Mouse (Mus musculus) hematopoietic stem cell, adult 5-6 weeks (primary cell): ENCODE measurements at regions not wholly inside any gene's neighbourhood (a gene's known extent, or its start where the extent isn't known, plus 50 kb on each side); places are given as distances from the start of the nearest gene placed in this dataset.
A peak's percentile ranks its signal among the peaks of the same experiment; 100 is the strongest.

ENCODE experiments used
- ATAC-seq, 2 experiments: fragments of 125-278 bp in 1 of 2; replicated peaks in 1 of 2; 2 replicates each; pipeline ENCODE4 v1.8.0; 2016 to 2017; ENCODE audit warnings: inconsistent platforms in 2 of 2, mild to moderate bottlenecking in 2 of 2, moderate number of reproducible peaks in 2 of 2, low read depth in 1 of 2, moderate TSS enrichment in 1 of 2; ENCODE audit not compliant: low FRiP score in 2 of 2, poor library complexity in 2 of 2, severe bottlenecking in 2 of 2, insufficient read depth in 1 of 2, low TSS enrichment in 1 of 2

DNA sequence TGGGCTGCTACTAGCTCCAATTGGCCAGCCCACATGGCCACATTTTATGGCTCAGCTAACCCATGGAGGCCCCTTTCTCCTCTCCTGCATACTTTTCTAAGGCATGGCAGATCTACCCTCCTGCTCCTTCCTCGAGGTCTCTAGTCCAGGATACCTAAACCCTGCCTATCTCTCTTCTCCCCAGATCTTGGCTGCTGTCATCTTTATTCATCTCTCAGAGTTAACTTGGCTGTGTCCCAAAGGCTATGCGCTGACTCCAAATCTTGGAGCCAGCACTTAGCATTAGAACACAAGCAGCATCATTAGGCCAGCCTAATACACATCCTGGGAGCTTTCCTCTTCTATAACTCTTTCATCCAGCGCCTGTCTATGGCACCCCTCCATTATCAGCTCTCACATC, 430.5 kb upstream of the Arid1b start:
- no peak for ATAC-seq

DNA sequence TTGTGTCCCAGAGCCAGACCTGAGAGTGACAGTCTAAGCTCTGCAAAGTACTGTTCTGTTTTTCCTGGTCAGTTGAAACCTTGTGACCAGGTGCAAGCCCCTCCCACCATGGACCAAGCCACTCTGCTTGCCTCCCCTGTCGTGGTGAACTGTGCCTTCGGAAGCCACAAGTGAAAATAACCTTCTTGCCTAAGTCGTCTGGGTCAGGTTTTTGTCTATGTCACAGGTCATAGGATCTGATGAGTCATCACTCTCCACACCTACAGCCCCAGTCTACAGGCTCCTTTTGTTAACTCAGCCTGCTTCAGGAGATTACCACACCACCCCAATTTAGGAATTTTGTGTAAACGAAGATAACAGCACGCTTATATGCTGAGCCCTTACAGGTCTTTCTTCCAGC, 417.2 kb upstream of the Arid1b start:
- ATAC-seq: no peak

DNA sequence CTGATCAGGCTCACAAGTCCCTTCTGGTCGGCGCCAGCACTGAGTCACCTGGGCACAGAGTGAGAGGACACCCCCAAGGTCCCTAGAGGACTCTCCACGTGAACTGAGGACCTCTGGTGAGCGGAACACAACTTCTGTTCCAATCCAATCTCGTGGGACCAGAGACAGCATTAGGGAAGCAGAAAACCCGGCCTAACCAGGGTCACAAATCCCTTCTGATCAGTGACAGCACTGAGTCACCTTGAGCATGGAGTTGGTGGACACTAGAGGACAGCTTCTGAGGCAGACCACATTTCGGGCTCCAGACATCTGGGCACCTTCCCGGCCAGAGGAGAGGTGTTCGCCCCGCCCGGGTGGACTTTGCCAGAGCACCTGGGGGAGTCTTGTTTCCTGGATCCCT, 412.3 kb upstream of the Arid1b start:
- no peak for ATAC-seq

DNA sequence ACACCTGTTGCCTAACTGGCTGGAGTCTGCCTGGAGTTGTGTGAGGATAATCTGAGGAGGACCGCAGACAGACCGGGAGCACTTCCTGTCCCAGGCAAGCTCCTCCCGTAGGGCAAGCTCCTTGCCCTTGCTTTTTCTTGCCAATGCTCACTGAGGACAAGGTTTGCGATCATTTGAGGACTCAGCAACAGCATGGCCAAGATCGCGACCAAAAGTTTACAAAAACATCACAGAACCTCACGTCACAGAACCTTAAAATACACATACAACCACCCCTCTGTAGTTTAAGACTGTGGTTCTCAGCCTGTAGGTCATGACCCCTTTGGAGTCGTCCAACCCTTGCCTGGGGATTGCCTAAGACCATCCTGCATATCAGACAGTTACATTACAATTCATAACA, 383.7 kb upstream of the Arid1b start:
- no peak for ATAC-seq

DNA sequence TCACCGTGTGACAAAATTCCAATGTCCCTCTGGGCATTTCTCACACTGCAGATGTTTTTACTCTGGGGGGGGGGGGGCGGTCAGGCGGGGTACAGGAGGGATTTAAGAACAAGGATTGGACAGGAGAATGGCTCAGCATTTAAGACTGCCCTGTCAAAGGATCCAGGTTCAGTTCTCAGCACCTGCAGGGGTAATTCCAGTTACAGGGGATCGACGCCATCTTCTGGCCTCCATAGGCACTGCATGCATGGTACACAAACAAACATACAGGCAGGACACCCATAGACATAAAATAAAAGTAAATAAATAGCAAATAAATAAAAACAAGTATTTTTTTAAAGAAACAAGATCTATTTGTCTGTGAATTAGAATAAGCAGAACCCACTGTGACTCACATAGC, 383.1 kb upstream of the Arid1b start:
- ATAC-seq: no peak

DNA sequence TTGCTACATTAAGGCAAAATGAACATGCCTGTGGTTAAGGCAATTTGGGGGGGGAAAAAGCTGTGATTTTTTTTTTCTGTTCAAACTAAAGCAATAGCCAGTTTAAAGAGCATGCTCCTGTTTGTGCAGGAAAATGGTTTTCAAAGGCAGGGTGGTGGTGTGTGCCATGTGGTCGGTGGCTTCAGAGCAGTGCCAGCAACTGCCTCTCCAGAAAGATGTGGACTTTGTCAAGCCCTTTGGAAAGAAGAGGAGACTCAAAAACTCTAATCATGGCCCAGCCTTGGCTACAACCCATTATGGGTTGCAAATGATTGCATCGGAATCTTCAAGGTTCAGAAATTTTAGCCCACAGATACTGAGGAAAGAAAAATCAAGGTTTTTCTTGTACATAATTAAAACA, 382.4 kb upstream of the Arid1b start:
- ATAC-seq: no peak

DNA sequence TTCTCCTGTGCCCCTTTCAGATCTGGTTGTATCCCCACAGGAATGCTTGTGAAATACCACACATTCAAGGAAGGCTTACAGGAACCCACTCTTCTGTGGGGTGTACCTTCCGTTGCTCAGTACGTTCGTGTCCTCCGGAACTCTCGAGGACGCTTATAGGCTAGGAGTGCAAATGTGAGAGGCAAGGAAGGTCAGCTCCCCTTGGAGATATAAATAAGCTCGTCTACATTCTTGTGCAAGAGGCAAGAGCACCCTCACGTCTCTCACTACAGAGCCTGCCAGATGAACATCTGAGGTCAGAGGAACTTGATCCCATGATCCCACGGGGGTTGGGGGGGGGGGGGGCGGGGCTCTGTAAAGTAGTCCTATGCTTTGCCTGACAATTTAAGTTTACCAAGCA, 382.0 kb upstream of the Arid1b start:
- ATAC-seq: no peak

DNA sequence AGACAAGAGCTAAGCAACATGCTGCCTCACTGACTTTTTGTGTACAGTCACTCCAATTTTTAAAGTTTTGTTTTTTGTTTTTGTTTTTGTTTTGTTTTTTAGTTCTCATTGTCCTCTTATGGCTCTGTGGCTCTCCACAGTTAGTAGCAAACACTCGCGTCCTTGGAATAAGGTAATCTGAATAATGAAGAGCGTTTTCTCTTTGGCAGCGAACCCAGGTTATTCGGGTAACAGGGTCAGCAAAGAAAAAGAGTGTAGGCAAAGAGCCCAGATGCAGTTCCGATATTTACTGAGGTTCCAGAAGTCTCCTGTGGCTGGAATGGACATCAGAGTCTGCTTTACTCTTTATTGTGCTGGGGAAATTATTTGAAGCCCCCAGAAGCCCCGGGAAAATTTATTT, 381.4 kb upstream of the Arid1b start:
- no peak for ATAC-seq

DNA sequence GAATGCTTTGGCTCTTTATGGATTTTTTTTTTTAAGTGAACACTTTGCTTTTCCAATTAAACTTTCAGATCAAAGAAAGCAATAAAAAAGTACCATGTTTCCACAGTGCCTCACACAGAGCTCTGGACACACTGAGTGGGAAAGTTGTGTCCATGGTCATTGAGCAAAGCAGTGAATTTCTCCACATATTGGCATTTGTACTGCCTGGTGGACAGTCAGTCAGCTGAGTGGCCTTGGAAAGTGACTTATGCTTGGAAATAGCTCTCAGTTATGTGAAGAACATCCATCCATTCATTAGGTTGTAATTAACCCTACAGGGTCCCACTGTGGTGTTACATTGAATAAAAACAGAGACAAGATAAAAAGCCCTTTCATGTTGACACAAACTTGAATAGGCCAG, 373.8 kb upstream of the Arid1b start:
- no peak for ATAC-seq

DNA sequence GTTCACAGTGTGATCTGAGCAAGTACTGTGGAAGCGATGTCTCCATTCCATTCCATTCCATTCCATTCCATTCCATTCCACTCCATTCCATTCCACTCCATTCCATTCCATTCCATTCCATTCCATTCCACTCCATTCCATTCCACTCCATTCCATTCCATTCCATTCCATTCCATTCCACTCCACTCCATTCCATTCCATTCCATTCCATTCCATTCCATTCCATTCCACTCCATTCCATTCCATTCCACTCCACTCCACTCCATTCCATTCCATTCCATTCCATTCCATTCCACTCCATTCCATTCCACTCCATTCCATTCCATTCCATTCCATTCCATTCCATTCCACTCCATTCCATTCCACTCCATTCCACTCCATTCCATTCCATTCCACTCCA, 368.0 kb upstream of the Arid1b start:
- peak; percentile 58 to 100; a peak in 3 of 4 replicates for ATAC-seq

DNA sequence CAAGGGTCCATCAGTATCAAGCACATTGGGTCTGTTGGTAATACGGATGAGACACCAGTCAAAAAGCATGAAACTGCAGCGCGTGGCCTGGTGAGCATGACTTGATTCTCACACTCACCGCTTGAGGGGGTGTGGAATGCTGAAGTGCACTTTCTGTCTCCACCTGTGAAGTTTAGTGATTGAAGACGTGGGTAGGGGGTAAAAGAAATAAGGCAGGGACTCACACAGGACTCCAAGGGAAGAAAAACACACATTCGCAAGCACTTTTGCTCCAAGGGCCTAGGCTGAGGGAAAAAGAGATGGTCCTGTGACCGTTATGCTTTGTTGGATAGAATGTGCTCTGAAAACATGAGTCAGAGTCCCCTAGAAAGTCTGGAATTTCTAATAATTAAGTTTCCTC, 366.6 kb upstream of the Arid1b start:
- ATAC-seq: no peak

DNA sequence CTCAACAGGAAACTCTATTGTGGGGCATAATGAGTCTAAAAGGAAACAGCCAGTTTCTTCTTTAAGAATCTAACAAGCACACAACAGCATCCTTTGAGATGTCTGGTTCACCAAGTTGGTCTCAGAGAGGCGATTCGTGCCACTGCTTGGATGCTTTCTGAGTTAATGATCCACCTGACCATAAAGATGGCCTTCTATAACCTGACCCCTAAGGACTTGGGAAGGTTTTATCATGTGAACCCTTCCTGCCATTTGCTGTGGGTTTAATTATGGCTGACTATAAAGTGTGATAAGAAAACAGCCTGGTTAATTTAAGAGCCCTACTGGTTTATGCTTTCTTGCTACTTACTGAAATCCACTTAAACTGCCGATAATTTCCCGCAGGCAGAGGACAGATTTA, 363.0 kb upstream of the Arid1b start:
- no peak for ATAC-seq

DNA sequence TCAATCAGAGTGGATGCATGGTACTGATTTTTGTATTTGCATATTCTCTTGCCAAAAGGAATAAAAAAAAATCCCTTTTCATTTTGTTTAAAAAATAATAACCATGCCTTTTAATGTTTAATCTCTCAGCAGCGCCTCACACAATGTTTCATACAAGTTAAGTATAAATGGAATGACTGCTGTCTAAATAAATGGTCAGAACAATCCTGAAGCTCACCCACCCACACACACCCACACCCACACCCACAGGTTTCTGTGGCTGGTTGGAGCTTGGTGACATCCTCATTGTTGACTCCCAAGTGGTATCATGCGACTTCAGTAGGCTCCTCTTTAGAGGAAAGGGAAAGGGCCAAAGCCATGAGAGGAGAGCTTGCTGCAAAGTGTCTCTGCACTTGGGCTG, 361.6 kb upstream of the Arid1b start:
- ATAC-seq: no peak

DNA sequence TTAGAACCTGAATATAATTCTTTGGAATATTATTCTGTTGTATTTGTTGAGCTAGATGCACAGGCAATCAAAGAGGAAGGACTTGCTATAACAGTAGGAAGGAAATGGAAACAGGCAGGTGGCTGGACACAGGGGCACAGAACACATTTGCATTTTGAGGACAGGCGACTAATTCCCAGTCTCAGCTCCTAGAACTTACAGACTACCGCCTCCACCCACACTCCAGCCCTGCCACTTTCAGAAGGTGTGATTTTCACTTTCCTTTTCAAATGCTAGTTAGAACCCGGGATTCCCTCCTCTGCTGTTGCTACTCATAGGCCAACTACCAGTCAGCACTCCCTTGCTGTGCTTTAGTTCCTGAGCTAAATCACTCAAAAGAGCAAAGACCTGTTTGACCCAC, 360.4 kb upstream of the Arid1b start:
- ATAC-seq: no peak

DNA sequence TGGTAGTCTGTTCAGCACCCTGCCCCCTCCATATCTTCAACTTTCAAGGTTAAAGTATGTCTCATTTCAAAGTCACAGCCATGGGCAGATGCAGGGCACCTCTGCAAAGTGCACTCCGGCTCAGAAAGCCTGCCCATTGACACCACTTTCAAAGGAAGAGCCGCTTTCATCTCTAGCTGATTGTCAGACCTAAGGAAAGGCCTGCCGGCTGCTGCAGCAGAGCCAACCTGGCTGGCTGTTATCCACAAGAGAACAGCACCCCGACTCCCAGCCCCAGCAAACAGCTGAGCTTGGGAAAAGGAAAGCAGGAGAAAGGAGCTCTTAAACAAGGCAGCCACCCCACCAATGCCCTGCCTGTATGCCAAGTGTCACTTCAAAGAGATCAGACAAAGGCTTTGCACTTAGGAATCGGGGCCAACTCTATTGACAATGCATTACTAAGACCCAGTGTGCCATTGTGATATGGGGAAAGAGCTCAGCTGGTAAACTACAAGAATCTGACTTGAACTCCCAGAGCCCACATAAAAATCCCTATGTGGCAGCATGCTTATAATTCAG, 357.3 kb upstream of the Arid1b start:
- ATAC-seq: no peak

DNA sequence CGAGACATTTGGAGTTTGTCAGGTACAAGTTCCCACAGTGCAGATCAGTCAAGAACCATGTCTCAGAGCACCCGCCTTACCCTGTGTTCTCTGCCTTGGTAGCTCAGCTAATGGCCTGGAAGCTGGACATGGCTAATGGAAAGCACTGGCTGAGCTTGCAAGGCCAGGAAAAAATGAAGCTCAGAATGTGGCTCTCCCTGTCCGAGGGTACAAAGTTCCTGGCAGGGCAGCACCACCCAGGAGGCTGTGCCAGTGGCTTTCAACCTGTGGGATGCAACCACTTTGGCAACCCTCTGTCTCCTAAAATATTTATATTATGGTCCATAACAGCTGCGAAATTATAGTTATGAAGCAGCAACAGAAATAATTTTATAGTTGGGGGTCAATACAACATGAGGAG, 354.6 kb upstream of the Arid1b start:
- no peak for ATAC-seq

DNA sequence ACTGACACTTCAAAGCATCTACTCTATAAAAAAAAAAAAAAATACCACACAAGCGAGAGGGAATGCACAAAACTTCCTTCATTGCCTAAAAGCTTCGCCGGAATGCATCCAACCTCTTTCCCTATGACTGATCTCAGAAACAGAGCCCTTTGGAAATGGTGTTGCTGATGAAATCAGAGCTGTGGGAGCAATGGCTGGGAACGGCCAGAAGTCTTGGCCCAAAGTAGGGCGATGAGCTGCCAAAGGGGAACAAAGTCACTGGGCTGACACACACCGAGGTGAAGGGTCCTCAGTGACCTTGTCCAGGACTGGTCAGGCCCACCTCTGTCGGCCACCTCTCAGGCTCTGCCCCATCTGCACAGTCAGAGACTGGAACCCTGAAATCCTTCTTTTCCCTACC, 353.6 kb upstream of the Arid1b start:
- no peak for ATAC-seq

DNA sequence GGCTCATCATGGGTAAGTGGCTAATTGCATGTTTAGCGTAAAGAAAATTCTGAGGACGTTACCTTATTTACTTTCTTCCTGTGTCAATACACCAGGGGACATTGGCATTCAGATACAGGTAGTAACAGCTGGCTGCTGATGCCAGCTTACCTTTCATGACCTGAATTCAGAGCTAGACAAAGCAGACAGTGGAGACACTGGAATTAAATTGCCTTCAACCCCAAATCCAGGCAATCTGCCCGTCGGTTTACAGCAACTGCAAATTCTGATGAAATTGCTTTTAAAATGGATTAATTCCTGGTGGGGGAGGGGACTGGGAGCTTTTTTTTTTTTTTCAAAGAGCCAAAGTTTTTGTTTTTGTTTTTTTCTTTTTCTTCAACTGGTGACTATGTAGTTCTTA, 353.0 kb upstream of the Arid1b start:
- ATAC-seq: no peak

DNA sequence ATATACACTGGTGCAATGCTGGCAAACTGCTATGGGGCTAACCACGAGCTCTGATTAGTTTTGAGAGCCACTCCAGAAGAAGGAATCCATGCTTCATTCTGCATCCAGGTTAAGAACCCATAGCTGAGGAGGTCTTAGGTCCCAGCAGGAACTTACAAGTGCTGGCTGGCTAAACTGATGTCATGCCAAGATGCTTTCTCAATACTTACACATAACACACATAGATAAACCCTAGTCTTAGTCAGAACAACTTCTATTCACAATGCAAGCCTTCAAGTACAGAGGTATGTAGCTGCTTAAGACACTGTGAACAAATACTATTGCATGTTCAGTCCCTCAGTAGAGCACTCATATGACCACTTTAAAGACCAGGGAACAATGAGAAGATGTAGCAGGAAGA, 352.1 kb upstream of the Arid1b start:
- ATAC-seq: no peak

DNA sequence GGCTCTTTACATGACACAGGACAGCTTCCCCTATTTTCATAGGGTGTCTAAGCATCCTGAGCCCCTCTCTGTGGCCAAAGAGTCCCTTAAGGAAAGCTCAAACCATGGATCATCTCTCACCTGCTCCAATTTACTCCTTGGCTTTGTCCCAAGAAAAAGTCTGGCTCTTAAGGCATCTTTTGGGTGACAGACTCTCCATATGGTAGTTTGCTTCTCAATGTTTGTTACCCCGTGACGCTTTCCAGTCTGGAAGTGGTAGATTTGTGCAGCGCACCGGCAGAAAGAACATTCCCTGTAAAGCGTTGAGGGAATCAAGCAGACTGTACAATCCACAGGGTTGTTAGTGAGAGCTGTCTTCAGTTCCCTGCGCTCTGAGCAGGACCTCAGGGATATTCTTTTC, 350.8 kb upstream of the Arid1b start:
- no peak for ATAC-seq
